Mouse (Mus musculus): ENCODE results near the gene Olfr889.
"Not testable (repeated sequence)": the region's sequence is repeated elsewhere in the genome, so short reads cannot be mapped to it uniquely, and the experiment has no call there.

Olfr889 gene

GRCm38 (mm10) chr9:38114898-38115297, at the start of gene Olfr889:
Gene Olfr889 (plus strand): TSS chr9:38115198.
- no peak for DNase-seq (ENCODE audit: low spot score)

GRCm38 (mm10) chr9:38083772-38084171, 31.2 kb upstream of the Olfr889 start, which contains the start of gene Olfr887:
Gene Olfr887 (plus strand): TSS chr9:38084072.
- DNase-seq (ENCODE audit: low spot score) = no peak

- DNase-seq (ENCODE audit: low spot score) = no peak
Measured at GRCm38 (mm10) chr9:38107828-38108227, 7.2 kb upstream of the Olfr889 start, which contains the start of gene Olfr888. Gene Olfr888 (plus strand): TSS chr9:38108128.

- no peak for DNase-seq (ENCODE audit: low spot score)
Measured at GRCm38 (mm10) chr9:38142217-38142616, 27.2 kb downstream of the Olfr889 start, which contains the start of gene Olfr890. Gene Olfr890 (plus strand): TSS chr9:38142517.

GRCm38 (mm10) chr9:38168341-38168740, 53.3 kb downstream of the Olfr889 start:
- not testable (repeated sequence) for DNase-seq (ENCODE audit: low spot score)
